Mouse (Mus musculus): ENCODE measurements around the gene Srrm4. TPM values are rescaled to one million over a fixed set of nuclear protein-coding genes. Genes with fewer than 3 reads are reported as not detected.
A peak's percentile ranks its signal among the peaks of the same experiment; 100 is the strongest.

Gene Srrm4
- total RNA-seq, 2 experiments from 2014 or later = 2.8 to 2.9 TPM

DNA sequence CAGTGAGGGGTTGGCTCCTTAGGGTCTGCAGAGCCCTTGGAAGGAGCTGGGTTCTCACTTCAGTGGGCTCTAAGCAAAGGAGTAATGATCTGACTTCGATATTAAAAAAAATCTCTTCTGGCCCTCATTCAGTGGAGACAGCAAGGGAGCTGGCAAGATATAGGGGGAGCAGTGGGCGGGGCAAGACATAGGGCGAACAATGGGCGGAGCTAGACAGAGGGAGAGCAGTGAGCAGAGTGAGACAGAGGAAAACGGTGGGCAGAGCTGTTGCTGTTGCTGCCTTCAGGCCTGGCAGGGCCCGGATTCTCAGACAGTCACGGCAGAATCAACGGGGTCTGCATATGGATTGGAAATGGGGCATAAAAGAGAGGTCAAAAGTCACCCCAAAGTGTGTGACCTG, 102.0 kb downstream of the Srrm4 start:
- no peak for DNase-seq

- DNase-seq = no peak
Measured at GRCm38 (mm10) chr5:116486135-116486534, 105.5 kb downstream of the Srrm4 start.

DNA sequence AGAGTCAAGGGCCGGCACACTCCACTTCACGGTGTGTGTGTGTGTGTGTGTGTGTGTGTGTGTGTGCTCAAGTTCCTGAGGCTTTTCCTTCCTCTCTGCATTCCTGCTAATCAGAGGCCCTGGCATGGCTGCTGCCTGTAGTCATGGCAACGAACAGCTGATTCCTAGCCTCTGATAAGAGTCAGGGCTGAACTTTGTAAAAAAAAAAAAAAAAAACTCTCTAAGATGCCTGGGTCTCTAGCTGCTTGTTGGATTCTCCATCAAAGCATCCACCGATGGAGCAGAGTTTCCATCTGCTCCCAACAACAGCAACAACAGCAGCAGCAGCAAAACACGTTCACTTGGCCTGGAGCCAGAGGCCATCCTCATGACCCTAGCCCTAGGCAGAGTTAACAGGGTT, 106.5 kb downstream of the Srrm4 start:
- DNase-seq = peak; percentile 69

GRCm38 (mm10) chr5:116484236-116484635, 107.4 kb downstream of the Srrm4 start:
- DNase-seq = no peak

DNA sequence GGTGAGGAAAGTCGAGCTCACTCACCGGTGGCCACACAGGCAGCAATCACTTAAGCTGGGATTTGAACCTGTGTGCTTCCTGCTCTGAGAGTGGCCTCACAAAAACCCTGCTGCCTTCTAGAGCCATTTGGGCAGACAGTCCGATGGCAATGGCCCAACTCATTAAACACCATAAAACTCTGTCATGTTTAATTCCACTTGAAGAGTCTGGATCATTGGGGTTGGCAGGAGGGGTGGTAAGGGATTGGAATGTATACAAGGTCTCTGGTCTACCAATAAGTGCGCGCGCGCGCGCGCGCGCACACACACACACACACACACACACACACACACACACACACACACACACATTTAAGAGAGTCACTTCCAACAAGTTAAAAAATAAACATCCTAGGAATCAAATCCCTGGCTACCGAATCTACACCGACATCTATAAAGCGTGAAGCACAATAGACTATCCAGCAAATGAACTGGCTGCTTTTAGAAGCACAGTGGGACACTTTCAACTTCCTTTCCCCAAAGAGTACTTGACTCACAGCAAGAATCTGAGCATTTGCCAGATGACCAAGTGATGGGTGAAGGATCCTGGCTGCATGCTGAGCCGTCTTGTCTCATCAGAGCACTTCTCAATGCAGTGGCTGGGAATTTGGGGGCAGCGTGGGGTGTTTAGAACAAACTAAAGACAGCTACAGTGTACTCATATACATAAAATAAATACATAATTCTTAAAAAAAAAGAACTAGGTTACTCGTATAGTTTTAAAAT, 112.8 kb downstream of the Srrm4 start:
- no peak for DNase-seq

DNA sequence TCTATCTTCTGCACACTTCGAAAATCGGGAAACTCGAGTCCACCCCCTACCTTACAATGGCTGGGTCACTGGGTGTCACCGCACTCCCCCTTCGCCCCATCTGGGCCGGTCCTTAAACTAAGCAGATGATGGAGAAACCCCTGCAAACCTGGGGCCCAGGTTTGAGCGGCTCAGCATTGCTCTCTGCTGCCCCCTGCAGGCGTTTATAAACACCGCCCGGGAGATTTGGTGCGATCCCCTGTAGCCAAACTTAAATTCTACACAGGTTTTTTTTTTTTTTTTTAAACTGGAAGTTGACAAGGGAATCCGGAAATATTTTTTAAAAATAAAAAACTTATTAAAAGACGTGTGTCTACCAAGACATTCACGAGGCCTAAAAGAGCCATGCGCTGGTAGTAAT, 115.6 kb downstream of the Srrm4 start:
- DNase-seq = peak; percentile 58

DNA sequence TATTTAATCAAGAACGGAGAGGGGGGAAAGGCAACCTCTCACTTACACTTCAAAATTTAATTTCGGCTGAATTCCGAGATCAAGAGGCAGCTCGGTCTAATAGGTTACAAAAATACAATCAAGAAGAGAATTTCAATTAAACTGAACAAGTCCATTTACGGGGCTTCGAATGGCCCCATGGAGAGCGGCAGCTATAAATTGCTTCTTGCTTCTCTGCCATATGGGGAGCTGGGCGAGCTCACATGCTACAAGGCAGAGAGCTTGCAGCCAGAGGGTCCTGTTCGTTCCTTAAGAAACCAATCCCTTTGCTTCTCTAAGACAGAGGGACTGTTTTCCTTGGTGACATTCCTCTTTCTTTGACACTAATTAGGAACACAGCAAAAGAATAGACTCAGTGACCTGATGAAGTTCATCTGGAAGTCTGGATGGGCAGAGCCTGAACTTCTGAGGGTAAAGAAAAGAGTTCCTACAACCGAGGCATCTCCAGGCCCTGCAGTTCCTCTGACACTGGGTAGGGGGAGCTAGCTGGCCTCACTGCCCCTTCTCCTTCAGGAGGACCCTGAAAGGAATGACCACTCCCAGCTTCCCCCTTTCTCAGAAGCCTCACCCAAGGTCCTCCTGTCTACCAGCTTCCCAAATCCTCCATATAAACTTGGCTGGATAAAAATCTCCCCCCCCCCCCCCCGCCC, 130.1 kb downstream of the Srrm4 start:
- DNase-seq = no peak

- no peak for DNase-seq
Measured at GRCm38 (mm10) chr5:116459970-116460369, 131.6 kb downstream of the Srrm4 start.

DNA sequence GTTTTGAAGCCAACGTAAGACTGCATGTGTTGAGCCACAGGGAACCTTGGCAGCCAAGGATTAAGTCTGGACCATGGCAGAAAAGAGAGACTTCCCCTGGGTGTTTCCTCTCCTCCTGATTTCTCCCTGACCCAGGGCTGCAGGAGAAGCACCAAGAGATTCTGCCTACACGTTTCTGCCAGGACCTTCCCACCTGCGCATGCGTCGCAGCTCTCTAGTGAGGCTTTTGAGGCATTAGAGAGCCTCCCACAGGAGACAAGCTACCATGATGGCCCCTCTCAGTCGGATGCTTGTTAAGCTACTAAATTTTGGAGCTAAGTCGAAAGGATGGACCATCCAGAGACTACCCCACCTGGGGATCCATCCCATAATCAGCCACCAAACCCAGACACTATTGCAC, 133.8 kb downstream of the Srrm4 start:
- DNase-seq = no peak

DNA sequence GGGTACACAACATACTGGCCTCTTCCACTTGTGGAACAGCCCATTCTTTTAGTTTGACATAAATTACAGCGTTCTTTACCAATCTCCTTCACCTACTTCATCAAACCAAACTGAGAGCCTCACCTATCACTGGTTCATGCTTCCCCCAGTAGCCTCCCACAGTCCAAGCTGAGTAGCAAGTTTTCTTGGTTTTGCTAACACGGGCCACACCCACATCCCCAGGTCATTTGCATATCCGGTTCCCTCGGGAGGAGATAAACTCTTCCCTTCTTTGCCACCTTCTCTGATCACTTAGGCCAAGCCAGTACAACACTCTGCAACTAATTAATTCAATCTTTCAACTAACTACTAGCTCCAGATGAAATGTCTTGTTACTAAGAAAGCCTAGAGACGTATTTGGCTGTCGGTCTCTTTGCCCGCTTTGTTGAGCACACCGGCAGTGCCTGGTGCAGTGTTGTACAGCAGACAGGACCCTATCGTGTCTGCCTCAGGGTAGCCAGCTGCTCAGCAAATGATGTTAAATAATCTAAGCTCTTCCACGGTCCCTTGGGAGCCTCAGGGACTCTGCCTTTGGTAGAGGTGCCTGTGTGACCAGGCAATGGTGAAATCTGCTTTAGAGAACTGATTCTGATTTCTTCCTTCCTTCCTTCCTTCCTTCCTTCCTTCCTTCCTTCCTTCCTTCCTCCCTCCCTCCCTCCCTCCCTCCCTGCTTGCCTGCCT, 134.7 kb downstream of the Srrm4 start:
- DNase-seq = no peak

DNA sequence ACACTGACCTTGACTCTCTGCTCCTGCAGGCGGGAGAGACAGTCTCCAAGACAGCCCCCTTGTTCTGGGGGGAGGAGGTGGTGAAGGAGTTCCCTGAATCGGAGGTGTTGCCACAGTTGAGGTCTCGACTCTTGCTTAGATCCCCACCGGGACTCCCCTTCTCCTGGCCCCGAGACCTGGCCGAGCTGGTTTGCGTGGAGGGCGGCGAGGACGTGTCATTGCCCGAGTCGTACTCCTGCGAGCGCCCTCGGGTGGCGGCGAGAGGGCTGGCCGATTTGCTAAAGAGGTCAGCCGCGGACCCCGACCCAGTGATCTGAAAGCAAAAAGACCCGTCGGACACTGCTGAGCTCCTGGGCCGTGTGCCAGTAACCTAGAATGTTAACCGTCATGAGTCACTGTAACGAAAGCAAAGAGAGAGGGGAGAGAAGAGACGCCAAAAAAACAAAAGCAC, 138.2 kb downstream of the Srrm4 start:
- DNase-seq = peak; percentile 87

DNA sequence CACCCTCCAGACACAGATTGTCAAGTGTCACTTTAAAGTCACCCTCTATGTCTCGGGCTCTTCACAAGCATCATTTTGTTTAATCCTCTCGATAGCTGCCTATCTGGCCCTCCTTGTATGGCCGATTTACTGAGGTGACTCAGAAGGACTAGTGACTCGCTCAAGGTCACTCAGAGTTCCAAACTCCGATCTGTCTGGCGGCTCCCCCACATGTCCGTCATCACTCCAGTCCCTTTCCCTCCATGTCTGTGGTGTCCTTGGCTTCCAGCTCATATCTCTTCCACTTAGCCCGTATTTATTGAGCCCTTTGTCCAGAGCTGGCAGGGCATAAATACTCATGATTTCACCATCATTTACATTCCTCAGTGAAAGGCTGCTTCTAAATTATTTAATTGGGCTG, 140.7 kb downstream of the Srrm4 start:
- peak; percentile 65 for DNase-seq

GRCm38 (mm10) chr5:116449522-116450225, 141.9 kb downstream of the Srrm4 start:
- no peak for DNase-seq

- no peak for DNase-seq
Measured at GRCm38 (mm10) chr5:116448409-116449191, 143.0 kb downstream of the Srrm4 start.

GRCm38 (mm10) chr5:116447821-116448350, 143.7 kb downstream of the Srrm4 start:
- no peak for DNase-seq

- DNase-seq = no peak
Measured at GRCm38 (mm10) chr5:116446552-116446951, 145.1 kb downstream of the Srrm4 start.

DNA sequence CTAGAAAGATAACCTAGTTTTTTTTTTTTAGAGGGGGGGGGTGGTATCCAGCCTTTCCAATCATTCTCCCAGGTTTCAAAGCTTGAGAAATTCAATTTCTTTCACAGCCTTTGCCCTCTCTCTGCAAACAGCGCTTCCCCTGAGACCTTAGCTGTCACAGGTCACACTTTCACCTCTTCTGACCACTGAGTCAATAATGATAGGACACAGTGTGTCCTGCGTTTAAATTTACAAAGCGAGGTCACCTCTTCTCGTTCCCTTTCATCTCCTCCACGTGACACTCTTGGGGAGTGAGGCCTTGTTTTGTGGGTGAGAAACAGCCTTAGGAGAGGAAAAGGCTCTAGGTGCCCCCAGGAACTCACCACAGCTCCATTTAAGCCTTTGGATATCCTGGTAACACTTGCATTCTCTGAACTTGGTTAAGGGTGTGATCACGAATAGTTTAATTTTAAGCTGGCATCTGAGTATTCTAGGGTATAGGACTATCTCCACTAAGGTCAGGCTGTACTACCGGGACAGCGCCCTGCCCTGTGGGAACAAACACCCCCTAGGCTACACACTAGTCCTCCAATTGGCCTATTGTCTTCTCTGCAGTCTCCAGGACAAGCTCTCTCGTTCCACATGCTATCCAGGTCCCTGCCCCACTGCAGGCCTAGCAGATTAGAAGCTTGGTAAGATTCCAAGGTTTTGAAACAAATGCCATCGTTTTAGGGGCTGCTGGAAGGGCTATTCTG, 145.8 kb downstream of the Srrm4 start:
- no peak for DNase-seq

DNA sequence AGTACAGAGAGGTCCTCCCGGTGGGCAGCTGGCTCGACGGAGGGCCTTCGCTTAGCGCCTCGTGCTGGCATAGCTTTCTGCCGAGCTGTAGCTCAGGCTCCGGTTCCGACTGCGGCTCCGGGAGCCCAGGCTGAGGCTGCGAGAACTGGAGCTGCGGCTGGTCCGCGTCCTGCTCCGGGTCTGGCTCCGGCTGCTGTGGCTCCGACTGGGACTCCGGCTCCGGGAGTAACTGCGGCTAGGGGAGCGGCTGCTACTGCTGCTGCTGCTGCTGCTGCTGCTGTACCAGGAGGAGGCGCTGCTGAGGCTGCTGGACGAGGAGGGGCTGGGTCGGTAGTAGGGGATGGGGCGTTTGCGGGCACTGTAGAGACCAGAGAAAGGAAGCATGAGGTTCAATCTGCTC, 147.1 kb downstream of the Srrm4 start:
- no peak for DNase-seq

DNA sequence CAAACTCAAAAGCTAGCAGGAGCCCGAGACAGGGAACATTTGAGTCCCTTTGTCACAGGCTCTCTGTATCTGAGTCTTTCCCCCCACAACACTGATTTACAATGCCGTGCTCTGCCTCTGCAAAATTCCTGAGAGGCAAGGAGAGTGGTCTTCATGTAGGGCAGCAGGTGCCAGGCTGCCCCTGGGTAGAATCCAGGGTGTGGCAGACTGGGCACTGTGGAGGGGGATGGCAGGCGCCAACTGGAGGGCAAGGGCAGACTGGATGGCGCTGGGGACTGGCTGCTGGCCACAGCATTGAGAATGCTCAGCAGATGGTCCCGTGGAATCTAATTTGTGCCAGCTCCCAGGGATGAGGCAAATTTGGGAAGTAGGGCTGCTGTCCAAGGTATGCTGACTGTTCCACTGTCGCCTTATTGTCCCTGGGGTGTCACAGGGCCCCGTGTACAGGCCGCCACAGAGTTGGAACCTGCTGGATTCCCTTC, 148.1 kb downstream of the Srrm4 start:
- peak; percentile 24 for DNase-seq

GRCm38 (mm10) chr5:116442697-116443458, 148.7 kb downstream of the Srrm4 start:
- no peak for DNase-seq
